Mouse (Mus musculus): ENCODE data around the gene Psapl1.
"Not testable (repeated sequence)": the region's sequence is repeated elsewhere in the genome, so short reads cannot be mapped to it uniquely, and the experiment has no call there.

The Psapl1 gene

GRCm38 (mm10) chr5:36203421-36203820 lies 400 bp upstream of the Psapl1 start:
- no peak for DNase-seq (ENCODE audit: low read depth, low spot score)

- no peak for DNase-seq (ENCODE audit: low read depth, low spot score)
These were observed 1.6 kb downstream of the Psapl1 start for GRCm38 (mm10) chr5:36205397-36205796.

- DNase-seq (ENCODE audit: low read depth, low spot score) = no peak
These were observed 5.0 kb downstream of the Psapl1 start for GRCm38 (mm10) chr5:36208803-36209202.

DNA sequence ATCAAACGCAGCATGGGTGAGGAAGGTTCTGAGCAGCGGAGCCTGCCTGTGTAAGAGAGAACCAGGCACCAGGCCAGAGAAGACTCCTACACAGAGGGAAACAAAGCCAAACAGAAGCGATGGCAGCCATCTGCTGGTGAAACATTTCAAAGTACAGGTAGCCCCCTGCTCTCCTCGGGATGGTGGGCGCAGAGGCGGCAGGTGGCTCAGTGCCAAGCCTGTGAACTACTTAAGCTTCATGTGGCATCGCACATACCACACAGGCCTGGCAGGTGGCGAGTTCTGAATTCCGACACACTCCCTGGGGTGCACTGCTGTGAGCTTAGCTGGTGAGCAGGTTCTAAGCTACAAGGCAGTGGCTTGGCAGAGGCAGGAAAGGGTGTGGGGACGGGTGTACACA lies 9.5 kb downstream of the Psapl1 start:
- DNase-seq (ENCODE audit: low read depth, low spot score) = no peak

DNA sequence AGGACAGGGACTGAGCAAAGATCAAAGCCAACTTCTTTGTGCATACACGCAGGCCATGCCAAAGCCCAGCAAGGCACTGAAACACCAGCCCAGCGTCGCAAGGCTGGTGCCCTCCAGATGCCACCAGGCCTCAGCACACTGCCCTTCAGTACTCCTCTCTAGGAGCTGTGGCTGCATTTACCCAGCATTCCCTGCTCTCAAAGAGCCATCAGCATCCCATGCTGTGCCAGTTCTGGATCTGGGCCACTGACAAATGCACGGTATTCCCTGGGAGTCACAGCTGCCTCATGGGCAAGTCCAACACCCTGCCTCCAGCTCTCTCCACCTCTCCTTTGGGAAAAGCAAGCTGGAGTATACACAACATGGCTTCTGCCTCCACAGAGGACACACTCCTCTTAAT lies 16.3 kb downstream of the Psapl1 start:
- DNase-seq (ENCODE audit: low read depth, low spot score) = no peak

GRCm38 (mm10) chr5:36220626-36221025 lies 16.8 kb downstream of the Psapl1 start:
- no peak for DNase-seq (ENCODE audit: low read depth, low spot score)

DNA sequence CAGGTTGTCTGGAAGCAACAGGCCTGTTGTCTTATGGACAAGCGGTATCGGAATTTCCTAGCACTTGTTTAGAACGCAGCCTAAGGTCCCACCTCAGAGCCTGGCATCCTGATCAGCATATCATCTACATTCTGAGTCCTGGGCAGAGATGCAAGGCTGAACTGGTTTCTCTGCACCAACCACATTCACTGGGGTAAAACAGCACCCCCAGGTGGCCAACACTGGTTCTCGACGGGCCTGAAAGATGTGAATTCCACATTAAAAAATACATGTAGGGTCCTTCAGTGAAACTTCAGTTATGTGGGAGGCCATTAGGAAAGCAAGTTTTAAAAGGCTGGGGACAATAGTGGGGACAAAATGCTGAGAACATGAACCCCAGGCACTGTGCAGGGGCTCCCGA lies 20.0 kb downstream of the Psapl1 start:
- peak; percentile 11 for DNase-seq (ENCODE audit: low read depth, low spot score)

DNA sequence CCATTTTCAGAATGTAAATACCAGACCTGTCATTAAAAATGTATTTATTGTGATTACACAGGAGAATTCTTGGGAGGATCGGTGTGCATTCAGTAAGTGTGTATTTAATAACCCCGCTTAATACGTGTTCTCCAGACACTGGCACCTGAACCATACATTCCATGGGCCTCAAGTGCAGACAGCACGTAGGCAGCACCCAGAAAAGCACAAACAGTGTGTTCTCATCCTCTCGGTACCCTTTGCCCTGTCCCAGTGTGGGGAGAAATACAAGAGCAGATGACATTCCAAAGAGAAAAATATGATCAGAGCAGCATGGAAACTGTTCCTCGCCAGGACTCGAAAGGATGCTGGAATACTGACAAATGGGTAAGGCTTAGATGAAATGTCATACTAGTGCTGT lies 22.0 kb downstream of the Psapl1 start:
- no peak for DNase-seq (ENCODE audit: low read depth, low spot score)

DNA sequence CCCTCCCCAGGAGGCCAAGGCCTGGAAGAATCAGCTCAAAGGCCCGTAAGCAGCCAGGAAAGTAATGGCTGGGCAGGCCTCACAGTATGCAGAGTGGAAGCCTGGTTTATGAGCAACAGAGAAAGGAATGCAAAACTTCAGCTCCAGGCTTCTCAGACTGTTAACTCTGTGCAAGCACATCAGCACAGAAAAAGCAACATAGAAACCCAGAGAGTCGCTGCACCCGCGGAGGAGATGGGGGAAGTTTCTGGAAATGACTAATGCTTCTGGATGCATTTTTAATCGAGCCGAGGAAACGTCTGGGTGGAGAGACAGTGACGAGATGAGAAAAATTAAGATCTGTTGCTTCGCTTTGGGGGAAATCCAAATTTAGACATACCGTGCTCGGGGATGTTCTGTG lies 22.5 kb downstream of the Psapl1 start:
- no peak for DNase-seq (ENCODE audit: low read depth, low spot score)

- no peak for DNase-seq (ENCODE audit: low read depth, low spot score)
These were observed 24.9 kb downstream of the Psapl1 start for GRCm38 (mm10) chr5:36228405-36229370.

DNA sequence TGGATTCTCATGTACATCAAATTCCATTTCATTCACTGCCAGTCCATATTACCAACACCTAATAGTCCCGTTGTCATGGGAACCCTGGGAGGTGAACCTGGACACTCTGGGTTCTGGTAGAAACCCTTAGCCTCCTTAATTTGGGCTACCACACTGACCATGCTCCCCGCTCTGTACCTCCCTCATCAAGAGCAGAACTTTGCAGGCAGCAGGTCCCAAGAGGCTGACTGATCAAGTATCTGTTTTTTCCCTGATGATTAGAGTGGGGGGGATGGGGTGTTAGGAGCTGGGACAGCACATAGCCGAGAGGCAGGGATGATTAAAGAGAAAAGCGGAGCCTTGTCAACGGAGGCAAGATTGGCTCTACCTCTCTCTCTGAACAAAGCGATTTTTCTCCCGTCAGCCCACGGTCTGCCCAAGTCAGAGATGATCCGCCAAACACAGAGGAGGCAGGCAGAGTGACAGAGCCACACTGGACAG lies 26.5 kb downstream of the Psapl1 start:
- DNase-seq (ENCODE audit: low read depth, low spot score) = no peak

GRCm38 (mm10) chr5:36237526-36237925 lies 33.7 kb downstream of the Psapl1 start:
- not testable (repeated sequence) for DNase-seq (ENCODE audit: low read depth, low spot score)

GRCm38 (mm10) chr5:36248022-36248421 lies 44.2 kb downstream of the Psapl1 start:
- no peak for DNase-seq (ENCODE audit: low read depth, low spot score)

DNA sequence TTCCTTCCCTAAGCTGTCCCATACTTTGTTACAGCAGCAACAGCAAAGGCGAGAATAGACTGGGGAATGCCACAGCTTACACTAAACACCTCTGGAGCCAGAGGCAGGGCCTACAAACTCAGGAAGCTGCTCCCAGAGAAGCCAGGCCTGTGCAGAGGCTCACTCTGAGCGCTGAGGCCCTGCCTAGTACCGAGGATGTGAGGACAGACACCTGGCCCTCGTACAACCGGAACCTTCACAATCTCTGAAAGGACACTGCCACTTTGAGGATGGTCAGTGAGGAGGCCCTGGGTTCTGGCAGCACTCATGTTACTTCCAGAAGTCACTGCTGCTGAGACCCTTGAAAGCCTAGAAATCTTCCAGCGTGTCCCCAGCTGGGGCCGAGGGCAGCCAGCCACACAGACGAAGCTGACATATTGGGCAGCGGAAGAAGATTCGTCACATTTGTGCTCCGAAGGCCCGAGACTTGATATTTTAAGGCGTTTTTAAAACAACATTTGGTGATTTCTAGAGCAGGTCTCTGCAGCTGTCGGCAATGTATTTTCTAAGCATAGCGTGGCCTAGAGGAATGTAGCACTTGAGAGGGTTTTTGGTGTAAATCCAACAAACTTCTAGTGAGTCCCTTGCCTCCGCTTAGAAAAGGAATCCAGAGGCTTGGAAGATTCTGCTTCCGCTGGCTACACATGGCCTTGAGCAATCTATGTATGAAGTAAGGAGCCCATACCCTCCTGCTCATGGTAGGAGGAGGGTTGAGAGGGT lies 49.1 kb downstream of the Psapl1 start:
- DNase-seq (ENCODE audit: low read depth, low spot score) = no peak

DNA sequence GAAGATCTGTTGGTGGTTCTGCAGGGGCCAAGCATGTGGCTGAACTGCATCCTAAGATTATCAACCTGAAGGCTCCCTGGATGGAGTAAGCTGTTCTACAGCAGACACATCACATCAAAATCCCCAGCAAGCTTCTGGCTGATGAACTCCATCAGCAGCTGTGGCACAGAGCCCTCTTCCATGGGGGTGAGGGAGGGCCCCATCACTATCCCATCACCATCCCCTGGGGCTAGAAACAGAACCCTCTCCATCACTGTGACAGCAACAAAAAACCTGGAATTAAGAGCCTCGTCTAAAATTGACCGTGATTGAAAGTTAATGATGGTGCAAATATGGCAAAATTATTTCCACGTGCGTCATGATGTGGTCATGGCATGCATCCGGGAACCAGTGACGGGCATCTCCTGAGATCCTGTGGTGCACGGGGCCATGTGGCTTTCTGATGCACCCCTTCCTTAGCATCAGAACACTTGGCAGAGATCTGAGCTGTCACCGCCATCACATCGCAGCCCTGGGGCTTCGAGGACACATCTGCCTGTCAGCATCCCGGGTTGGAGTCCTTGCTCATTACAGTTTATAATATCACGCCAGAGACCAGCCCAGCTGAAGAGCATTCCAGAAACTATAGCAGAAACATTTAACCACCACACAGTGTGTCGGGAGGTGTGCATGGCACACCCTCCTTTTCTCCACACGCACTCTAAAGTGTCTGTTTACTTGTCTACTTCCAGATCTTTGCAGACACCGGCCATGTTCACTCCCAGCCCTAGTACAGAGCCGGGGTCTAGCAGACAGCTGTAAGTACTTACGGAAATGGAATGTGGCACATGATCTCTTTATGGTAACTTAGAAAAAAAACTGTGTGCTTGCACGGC lies 51.1 kb downstream of the Psapl1 start:
- no peak for DNase-seq (ENCODE audit: low read depth, low spot score)
